Mouse (Mus musculus): ENCODE measurements at regions not wholly inside any gene's neighbourhood (a gene's known extent, or its start where the extent isn't known, plus 50 kb on each side); places are given as distances from the start of the nearest gene placed in this dataset.
"Not testable (repeated sequence)": the region's sequence is repeated elsewhere in the genome, so short reads cannot be mapped to it uniquely, and the experiment has no call there.

DNA sequence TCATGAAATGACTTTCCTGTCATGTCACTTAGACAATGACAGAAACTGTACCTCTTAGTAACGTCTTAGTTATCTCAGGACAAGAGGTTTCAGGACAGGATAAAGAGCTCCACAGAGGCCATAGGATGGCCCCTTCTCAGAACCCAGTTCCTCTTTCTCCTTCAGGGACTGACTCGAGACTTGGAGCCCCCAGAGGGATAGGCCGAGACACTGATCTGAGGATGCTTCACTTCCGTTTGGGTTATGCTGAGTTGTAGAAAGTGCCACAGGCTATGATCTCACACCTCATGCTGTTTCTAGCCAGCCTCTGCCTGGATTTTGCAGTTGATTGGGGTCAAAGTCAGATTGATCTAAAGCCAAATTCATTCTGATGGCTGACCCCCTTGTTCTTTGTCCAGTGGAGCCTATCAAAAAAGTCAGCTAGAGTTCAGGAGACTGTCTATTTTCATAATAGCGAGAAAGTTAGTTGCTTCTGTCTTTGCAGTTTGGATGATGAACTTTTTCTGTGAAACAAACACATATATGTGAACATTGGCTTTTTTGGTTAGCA is 70.7 kb downstream of the Sult3a2 start:
- DNase-seq, result no peak

DNA sequence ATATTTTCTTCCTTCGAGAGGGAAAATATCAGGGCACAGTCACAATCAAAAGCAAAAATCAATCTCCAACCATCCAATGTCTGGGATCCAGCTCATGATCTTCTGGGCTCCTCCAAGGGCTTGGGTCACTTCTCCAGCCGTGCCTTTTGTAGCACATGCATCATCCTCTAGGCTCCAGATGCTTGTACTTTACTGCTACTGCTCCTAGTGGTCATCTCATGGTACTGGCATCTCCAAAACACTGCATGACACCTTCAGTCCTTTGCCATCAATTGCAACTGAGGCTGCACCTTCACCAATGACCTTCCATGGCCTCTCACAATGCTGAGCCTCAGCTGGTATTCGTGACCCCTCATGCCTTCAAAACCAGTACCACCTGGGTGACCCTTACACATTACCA is 77.8 kb downstream of the Sult3a2 start:
- DNase-seq, result not testable (repeated sequence)

DNA sequence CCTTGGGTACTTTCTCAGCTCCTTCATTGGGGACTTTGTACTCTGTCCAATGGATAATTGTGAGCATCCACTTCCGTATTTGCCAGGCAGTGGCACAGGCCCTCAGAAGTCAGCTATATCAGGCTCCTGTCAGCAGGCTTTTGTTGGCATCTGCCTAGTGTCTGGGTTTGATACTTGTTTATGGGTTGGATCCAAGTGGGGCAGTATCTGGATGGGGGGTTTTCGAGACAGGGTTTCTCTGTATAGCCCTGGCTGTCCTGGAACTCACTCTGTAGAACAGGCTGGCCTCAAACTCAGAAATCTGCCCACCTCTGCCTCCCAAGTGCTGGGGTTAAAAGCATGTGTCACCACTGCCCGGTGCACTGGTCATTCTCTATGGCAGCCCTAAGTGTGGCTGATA is 79.7 kb upstream of the Clvs2 start:
- not testable (repeated sequence) for DNase-seq

DNA sequence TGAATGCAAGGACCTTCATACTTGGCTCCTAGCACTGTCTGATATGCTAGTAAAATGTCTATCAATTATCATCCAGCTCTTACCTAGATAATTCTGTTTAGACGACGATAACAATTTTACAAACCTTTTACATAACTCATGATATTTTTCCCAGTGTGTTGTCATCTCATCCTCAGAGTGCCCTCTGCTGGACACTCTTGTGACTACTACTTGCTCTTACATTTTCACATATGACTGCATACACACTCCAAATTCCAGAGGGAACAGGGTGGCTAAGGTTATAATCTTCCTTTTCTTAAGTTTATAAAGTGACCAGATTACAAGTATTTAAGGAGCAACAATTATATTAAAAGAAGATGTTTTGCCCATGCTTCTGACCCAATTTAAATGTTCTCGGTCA is 78.9 kb upstream of the Clvs2 start:
- DNase-seq, result peak; percentile 66 to 76
